Mouse (Mus musculus) intestine, embryonic 15.5 days (tissue): ENCODE results near the gene Tbx3. TPM values are rescaled to one million over a fixed set of nuclear protein-coding genes. Genes with fewer than 3 reads are reported as not detected.

Experiments used
- ATAC-seq: fragments of 200-750 bp; cut with Nextera tagmentation; 2 replicates; pipeline ENCODE4 v1.8.0; 2017; ENCODE audit warnings: moderate TSS enrichment, moderate library complexity
- H3K27ac ChIP-seq: fragments of 300-500 bp; sonication (generic); 2 replicates; pipeline ENCODE4 v1.5.1; 2015; ENCODE audit warnings: mild to moderate bottlenecking, inconsistent platforms
- H3K27me3 ChIP-seq: fragments of 300-500 bp; sonication (generic); replicated peaks from 2 replicates; pipeline ENCODE4 v1.6.1; 2015; ENCODE audit warnings: inconsistent platforms
- H3K36me3 ChIP-seq: fragments of 300-500 bp; sonication (generic); 2 replicates; pipeline ENCODE4 v1.6.1; 2015; ENCODE audit warnings: inconsistent platforms
- H3K4me1 ChIP-seq: fragments of 300-500 bp; sonication (generic); replicated peaks from 2 replicates; pipeline ENCODE4 v1.6.1; 2015; ENCODE audit warnings: inconsistent platforms
- H3K4me2 ChIP-seq: fragments of 300-500 bp; sonication (generic); replicated peaks from 2 replicates; pipeline ENCODE4 v1.6.1; 2015; ENCODE audit warnings: mild to moderate bottlenecking, inconsistent platforms
- H3K4me3 ChIP-seq: fragments of 300-500 bp; sonication (generic); replicated peaks from 2 replicates; pipeline ENCODE4 v1.5.1; 2015; ENCODE audit warnings: inconsistent platforms
- H3K9ac ChIP-seq: fragments of 300-500 bp; sonication (generic); 2 replicates; pipeline ENCODE4 v1.6.1; 2015; ENCODE audit warnings: inconsistent platforms
- H3K9me3 ChIP-seq: fragments of 300-500 bp; sonication (generic); 2 replicates; pipeline ENCODE4 v1.6.1; 2016; ENCODE audit warnings: inconsistent platforms
- WGBS: fragments of 180-500 bp; shearing (Covaris S2); methylation state at CpG from one replicate; pipeline ENCODE4 v1.1.7; 2015; 5-methylcytosine and 5-hydroxymethylcytosine counted together
- polyA plus RNA-seq: library from polyadenylated mRNA; unstranded; fragments of >200 nt; fragmentation: Nextera tagmentation; extraction: Ambion mirVana; gene quantifications from 2 replicates; pipeline ENCODE4 v1.2.1, GENCODE M21; 2015

Gene Tbx3
- polyA plus RNA-seq, 1 experiment from 2014 or later: 44.9 TPM

- 5% methylated on average over 17 of the region's 17 CpGs for WGBS
- no peaks in the 10 kb centered on the region; the same call in 1 of the 2 replicates for H3K36me3 ChIP-seq
- H3K4me2 ChIP-seq: peak overlapping the region; percentile 92
- no peak for ATAC-seq
- H3K9me3 ChIP-seq: no peaks in the 10 kb centered on the region
- H3K4me3 ChIP-seq: peak overlapping the region; percentile 58
- peaks cover 23% of the 10 kb centered on the region for H3K4me1 ChIP-seq
- H3K27me3 ChIP-seq: peaks cover 3% of the 10 kb centered on the region; the same call in 1 of the 2 replicates
- peak overlapping the region; percentile 100 for H3K27ac ChIP-seq
- H3K9ac ChIP-seq: peak overlapping the region; percentile 86
These were observed 2.6 kb downstream of the Tbx3 start for GRCm38 (mm10) chr5:119672984-119673600.

- no peak overlapping the region for H3K27ac ChIP-seq
- peak overlapping the region; percentile 86 for H3K9ac ChIP-seq
- H3K4me1 ChIP-seq: peaks cover 15% of the 10 kb centered on the region
- ATAC-seq: no peak
- H3K4me2 ChIP-seq: peak overlapping the region; percentile 92
- no peaks in the 10 kb centered on the region; the same call in 1 of the 2 replicates for H3K36me3 ChIP-seq
- WGBS: 16% methylated on average over 22 of the region's 22 CpGs
- H3K27me3 ChIP-seq: no peaks in the 10 kb centered on the region; the same call in 1 of the 2 replicates
- H3K4me3 ChIP-seq: peak overlapping the region; percentile 58
- H3K9me3 ChIP-seq: no peaks in the 10 kb centered on the region
These were observed 3.5 kb downstream of the Tbx3 start for GRCm38 (mm10) chr5:119673716-119674605.

- 35% methylated on average over 12 of the region's 12 CpGs for WGBS
- Histone ChIP-seq H3K9ac (peak overlapping the region; percentile 33), H3K27ac (0 out of 2 replicates have a peak overlapping the region, but pooled peaks have one; percentile 11), H3K4me3 (peak overlapping the region; percentile 58), H3K4me1 (peaks cover 7% of the 10 kb centered on the region; the same call in 1 of the 2 replicates), H3K36me3 (no peaks in the 10 kb centered on the region; the same call in 1 of the 2 replicates), H3K9me3 (no peaks in the 10 kb centered on the region), H3K4me2 (peak overlapping the region; percentile 92), H3K27me3 (no peaks in the 10 kb centered on the region)
- no peak for ATAC-seq
These were observed 4.3 kb downstream of the Tbx3 start for GRCm38 (mm10) chr5:119674606-119675330.

- Histone ChIP-seq H3K36me3 (peaks cover 5% of the 10 kb centered on the region; the same call in 1 of the 2 replicates), H3K9ac (no peak overlapping the region), H3K27me3 (0 out of 2 replicates have a peak, but pooled peaks cover 5% of the 10 kb centered on the region), H3K9me3 (no peaks in the 10 kb centered on the region), H3K27ac (no peak overlapping the region), H3K4me2 (peak overlapping the region; percentile 33), H3K4me3 (no peak overlapping the region), H3K4me1 (peaks cover 10% of the 10 kb centered on the region)
- ATAC-seq: no peak
- WGBS: 37% methylated on average over 2 of the region's 2 CpGs
These were observed 5.8 kb downstream of the Tbx3 start for GRCm38 (mm10) chr5:119676245-119676644.

- Histone ChIP-seq H3K9me3 (no peaks in the 10 kb centered on the region), H3K4me1 (peaks cover 19% of the 10 kb centered on the region), H3K4me2 (peak overlapping the region; percentile 24; the same call in 1 of the 2 replicates), H3K36me3 (peaks cover 10% of the 10 kb centered on the region), H3K9ac (no peak overlapping the region), H3K4me3 (no peak overlapping the region), H3K27ac (no peak overlapping the region), H3K27me3 (peaks cover 15% of the 10 kb centered on the region; the same call in 1 of the 2 replicates)
- WGBS: 69% methylated on average over 5 of the region's 5 CpGs
- ATAC-seq: no peak
These were observed 8.0 kb downstream of the Tbx3 start for GRCm38 (mm10) chr5:119678516-119678915.

GRCm38 (mm10) chr5:119679084-119679483 lies 8.6 kb downstream of the Tbx3 start:
- H3K9me3 ChIP-seq: no peaks in the 10 kb centered on the region
- ATAC-seq: no peak
- no peak overlapping the region for H3K9ac ChIP-seq
- no peak overlapping the region for H3K4me3 ChIP-seq
- peaks cover 19% of the 10 kb centered on the region for H3K4me1 ChIP-seq
- H3K4me2 ChIP-seq: peak overlapping the region; percentile 24; the same call in 1 of the 2 replicates
- H3K27me3 ChIP-seq: peaks cover 15% of the 10 kb centered on the region; the same call in 1 of the 2 replicates
- H3K36me3 ChIP-seq: peaks cover 10% of the 10 kb centered on the region
- no peak overlapping the region for H3K27ac ChIP-seq

- 60% methylated on average over 10 of the region's 10 CpGs for WGBS
- no peak overlapping the region for H3K27ac ChIP-seq
- H3K4me3 ChIP-seq: peak overlapping the region; percentile 20
- ATAC-seq: no peak
- H3K36me3 ChIP-seq: peaks cover 10% of the 10 kb centered on the region
- peaks cover 15% of the 10 kb centered on the region; the same call in 1 of the 2 replicates for H3K27me3 ChIP-seq
- H3K4me2 ChIP-seq: peak overlapping the region; percentile 44
- no peak overlapping the region for H3K9ac ChIP-seq
- peaks cover 18% of the 10 kb centered on the region for H3K4me1 ChIP-seq
- H3K9me3 ChIP-seq: no peaks in the 10 kb centered on the region
These were observed 9.3 kb downstream of the Tbx3 start for GRCm38 (mm10) chr5:119679614-119680328.

GRCm38 (mm10) chr5:119680329-119681010 lies 10.0 kb downstream of the Tbx3 start:
- Histone ChIP-seq H3K4me3 (peak overlapping the region; percentile 20), H3K27ac (peak overlapping the region; percentile 14; the same call in 1 of the 2 replicates), H3K9ac (peak overlapping the region; percentile 18; the same call in 1 of the 2 replicates), H3K36me3 (peaks cover 10% of the 10 kb centered on the region), H3K4me2 (peak overlapping the region; percentile 44), H3K27me3 (peaks cover 15% of the 10 kb centered on the region; the same call in 1 of the 2 replicates), H3K4me1 (peaks cover 20% of the 10 kb centered on the region), H3K9me3 (no peaks in the 10 kb centered on the region)
- WGBS: 31% methylated on average over 62 of the region's 62 CpGs
- peak; percentile 38 for ATAC-seq

- peak overlapping the region; percentile 20 for H3K4me3 ChIP-seq
- 44% methylated on average over 8 of the region's 8 CpGs for WGBS
- H3K4me1 ChIP-seq: peaks cover 25% of the 10 kb centered on the region
- H3K9ac ChIP-seq: peak overlapping the region; percentile 18; the same call in 1 of the 2 replicates
- no peak for ATAC-seq
- peaks cover 10% of the 10 kb centered on the region for H3K36me3 ChIP-seq
- peak overlapping the region; percentile 44 for H3K4me2 ChIP-seq
- H3K27me3 ChIP-seq: peaks cover 15% of the 10 kb centered on the region; the same call in 1 of the 2 replicates
- H3K9me3 ChIP-seq: no peaks in the 10 kb centered on the region
- peak overlapping the region; percentile 14; the same call in 1 of the 2 replicates for H3K27ac ChIP-seq
These were observed 10.8 kb downstream of the Tbx3 start for GRCm38 (mm10) chr5:119681011-119681832.

- no peak overlapping the region for H3K4me3 ChIP-seq
- H3K36me3 ChIP-seq: peaks cover 10% of the 10 kb centered on the region
- 55% methylated on average over 4 of the region's 4 CpGs for WGBS
- peaks cover 29% of the 10 kb centered on the region for H3K4me1 ChIP-seq
- no peak for ATAC-seq
- peak overlapping the region; percentile 44; the same call in 1 of the 2 replicates for H3K4me2 ChIP-seq
- H3K9ac ChIP-seq: no peak overlapping the region
- peaks cover 18% of the 10 kb centered on the region for H3K27me3 ChIP-seq
- no peak overlapping the region for H3K27ac ChIP-seq
- H3K9me3 ChIP-seq: no peaks in the 10 kb centered on the region
These were observed 11.4 kb downstream of the Tbx3 start for GRCm38 (mm10) chr5:119681833-119682210.
